In genomic region chr1:89424563-89424962, GRCm38 (mm10) we compare ENCODE assay signal across 13 mouse cellular contexts. TPM values are rescaled to one million over a fixed set of nuclear protein-coding genes. Genes with fewer than 3 reads are reported as not detected.
DNase-seq lines count a peak whose midpoint lies in the region; ATAC-seq and TF ChIP-seq lines count a peak whose summit lies in the region.
"Had no signal": no experiment of that assay in that cellular context is flagged by ENCODE, and none has a peak within 500 bp of the region (broad histone marks: within the 10 kb centered on the region; RNA-seq: fewer than 3 reads in every experiment).

No protein-coding gene starts in this region.

- ATAC-seq in kidney, embryonic 16.5 days (ENCODE audit: low FRiP score, low TSS enrichment), result no peak

- DNase-seq in kidney, adult 2 months, result peak; percentile 57
- peak; percentile 83 for DNase-seq in adrenal gland, postnatal 14 days
- peak; percentile 42 for DNase-seq in heart, postnatal 25 days (ENCODE audit: low spot score)
- peak; percentile 72 for DNase-seq in lung, postnatal 36 days
- no peak for DNase-seq in right cerebral cortex, postnatal 4 days
- no peak for DNase-seq in layer of hippocampus, adult 9-11 months
- no peak for DNase-seq in right cerebral cortex, adult 18-20 months
- DNase-seq: thymus, adult 18-20 months had no signal

- peaks cover 2% of the 10 kb centered on the region; the same call in 1 of the 2 replicates for H3K9me3 ChIP-seq in kidney, embryonic 16.5 days (ENCODE audit: low read length)
- H3K9me3 ChIP-seq: hindbrain, embryonic 13.5 days; limb, embryonic 13.5 days had no signal

- TF ChIP-seq POLR2A in kidney, adult 2 months (IDR thresholded peaks at IDR 0.05; ENCODE audit: low read depth, low read length), result no peak

- peaks cover 4% of the 10 kb centered on the region; the same call in 1 of the 2 replicates for H3K4me1 ChIP-seq in kidney, adult 2 months (ENCODE audit: control insufficient read depth, insufficient read depth, low read length)
- no peaks in the 10 kb centered on the region for H3K4me1 ChIP-seq in kidney, embryonic 16.5 days (ENCODE audit: insufficient read depth, low read length)
- H3K4me1 ChIP-seq: hindbrain, embryonic 13.5 days; limb, embryonic 13.5 days had no signal

- H3K36me3 ChIP-seq in kidney, adult 2 months (ENCODE audit: control insufficient read depth, insufficient read depth, low read length), result no peaks in the 10 kb centered on the region
- no peaks in the 10 kb centered on the region for H3K36me3 ChIP-seq in kidney, embryonic 16.5 days (ENCODE audit: insufficient read depth, low read length)
- H3K36me3 ChIP-seq: hindbrain, embryonic 13.5 days; limb, embryonic 13.5 days had no signal

- 57% methylated on average over 6 of the region's 6 CpGs for WGBS in kidney, adult 2 months
- 68% methylated on average over 6 of the region's 6 CpGs for WGBS in kidney, embryonic 16.5 days

- H3K4me2 ChIP-seq in kidney, embryonic 16.5 days (replicated peaks; ENCODE audit: low read depth, low read length), result no peak overlapping the region
- H3K4me2 ChIP-seq: hindbrain, embryonic 13.5 days; limb, embryonic 13.5 days had no signal

- H3K9ac ChIP-seq in kidney, embryonic 16.5 days (replicated peaks; ENCODE audit: low read length), result no peak overlapping the region
- H3K9ac ChIP-seq: hindbrain, embryonic 13.5 days; limb, embryonic 13.5 days had no signal

- H3K4me3 ChIP-seq in kidney, adult 2 months (ENCODE audit: insufficient read depth, low read depth, low read length), result no peak overlapping the region
- H3K4me3 ChIP-seq in kidney, embryonic 16.5 days (ENCODE audit: low read length), result no peak overlapping the region
- H3K4me3 ChIP-seq: erythroblast, embryonic 14.5 days; hindbrain, embryonic 13.5 days; limb, embryonic 13.5 days; megakaryocyte, embryonic 14.5 days had no signal

- intact Hi-C loops in heart, postnatal 25 days (cut with DNase I), result no loop called here

- no peak overlapping the region for H3K27ac ChIP-seq in kidney, adult 2 months (ENCODE audit: insufficient read depth, low read depth, low read length)
- no peak overlapping the region for H3K27ac ChIP-seq in kidney, embryonic 16.5 days (ENCODE audit: low read length)
- H3K27ac ChIP-seq: hindbrain, embryonic 13.5 days; limb, embryonic 13.5 days had no signal

- no peaks in the 10 kb centered on the region for H3K27me3 ChIP-seq in kidney, adult 2 months (replicated peaks; ENCODE audit: control insufficient read depth, insufficient read depth, low read length)
- H3K27me3 ChIP-seq in kidney, embryonic 16.5 days (ENCODE audit: insufficient read depth, low read length), result no peaks in the 10 kb centered on the region
- H3K27me3 ChIP-seq: hindbrain, embryonic 13.5 days; limb, embryonic 13.5 days had no signal

- no peak for TF ChIP-seq CTCF in kidney, adult 2 months (conservative IDR thresholded peaks at IDR 0.05; ENCODE audit: insufficient read depth, insufficient read length, low read depth, low read length)

RNA-seq across cellular contexts. Expression of gene Agap1, which starts 30.0 kb away (rescaled TPM):
- polyA plus RNA-seq in kidney, adult 2 months (2012; rRNA removed), result 29.3 and 31.6 TPM in 2 replicates
- 7.7 and 8.9 TPM in 2 replicates for polyA plus RNA-seq in kidney, embryonic 16.5 days (2015; fragmentation: Nextera tagmentation; extraction: Ambion mirVana)
- 56.2 and 57.6 TPM in 2 replicates for total RNA-seq in adrenal gland, postnatal 14 days (2021)
- total RNA-seq in heart, postnatal 25 days (2021), result 10 to 100 TPM; 62.8 to 65.5 TPM

Comparison
In these comparisons a context has a peak if more than half of its experiments do, and no peak if none do; other contexts are left out.
1. DNase-seq: peak in kidney, adult 2 months (single experiment), adrenal gland, postnatal 14 days (single experiment), heart, postnatal 25 days (single experiment) and lung, postnatal 36 days (single experiment); none in right cerebral cortex, postnatal 4 days (single experiment), layer of hippocampus, adult 9-11 months (single experiment) and right cerebral cortex, adult 18-20 months (single experiment).